Mouse (Mus musculus) cerebellum, adult 11 months (tissue): ENCODE results near the gene Scfd2.

Source experiments
- DNase-seq: peaks from one replicate; pipeline ENCODE4 v3.0.0; 2022

Scfd2 gene

GRCm38 (mm10) chr5:74162013-74162412 lies 369.5 kb downstream of the Scfd2 start:
- no peak for DNase-seq

- no peak for DNase-seq
Measured at GRCm38 (mm10) chr5:74161297-74161926, 370.1 kb downstream of the Scfd2 start.

GRCm38 (mm10) chr5:74160349-74160748 lies 371.2 kb downstream of the Scfd2 start:
- DNase-seq, result no peak

GRCm38 (mm10) chr5:74159906-74160305 lies 371.7 kb downstream of the Scfd2 start:
- DNase-seq, result no peak

- DNase-seq, result no peak
Measured at GRCm38 (mm10) chr5:74158929-74159632, 372.5 kb downstream of the Scfd2 start.

GRCm38 (mm10) chr5:74155860-74156351 lies 375.7 kb downstream of the Scfd2 start:
- DNase-seq, result no peak
